Mouse (Mus musculus) myocyte (in vitro differentiated cells): Measurements from ENCODE around the gene Ehbp1. TPM values are rescaled to one million over a fixed set of nuclear protein-coding genes. Genes with fewer than 3 reads are reported as not detected.
A peak's percentile ranks its signal among the peaks of the same experiment; 100 is the strongest.

Source experiments
- H3K27me3 ChIP-seq: one replicate; pipeline ENCODE4 v1.6.1; 2011; ENCODE audit not compliant: control insufficient read depth, insufficient read depth, insufficient read length
- H3K36me3 ChIP-seq: one replicate; pipeline ENCODE4 v1.6.1; 2011; ENCODE audit not compliant: control insufficient read depth, insufficient read depth
- H3K4me2 ChIP-seq: one replicate; pipeline ENCODE4 v1.6.1; 2011; ENCODE audit warnings: low read depth, control low read depth
- H3K4me3 ChIP-seq: one replicate; pipeline ENCODE4 v1.5.1; 2011; ENCODE audit warnings: mild to moderate bottlenecking, control low read depth, moderate library complexity
- H3K79me2 ChIP-seq: one replicate; pipeline ENCODE4 v1.6.1; 2011; ENCODE audit not compliant: control insufficient read depth, insufficient read depth
- H3ac ChIP-seq: one replicate; pipeline ENCODE4 v1.6.1; 2011; ENCODE audit not compliant: control insufficient read depth, insufficient read length
- CEBPB ChIP-seq: IDR thresholded peaks from 2 replicates; pipeline ENCODE4 v1.6.1; 2011; ENCODE audit warnings: mild to moderate bottlenecking, moderate library complexity; ENCODE audit not compliant: poor library complexity, insufficient read depth, severe bottlenecking
- E2F4 ChIP-seq: IDR thresholded peaks from one replicate; pipeline ENCODE4 v1.6.1; 2011; ENCODE audit warnings: mild to moderate bottlenecking, control low read depth, moderate library complexity; ENCODE audit not compliant: insufficient read depth
- MAX ChIP-seq: IDR thresholded peaks from one replicate; pipeline ENCODE4 v1.6.1; 2011; ENCODE audit warnings: low read depth, mild to moderate bottlenecking, control low read depth
- MYOD1 ChIP-seq, 3 experiments: IDR thresholded peaks; one replicate each; pipeline ENCODE4 v1.6.1; 2011; ENCODE audit warnings: control low read depth in 2 of 3, low read depth in 2 of 3, mild to moderate bottlenecking in 2 of 3, moderate library complexity in 1 of 3; ENCODE audit not compliant: insufficient read length in 2 of 3, control insufficient read depth in 1 of 3
- MYOG ChIP-seq, 3 experiments: IDR thresholded peaks; one replicate each; pipeline ENCODE4 v1.6.1; 2011; ENCODE audit warnings: control low read depth in 2 of 3, low read depth in 2 of 3, mild to moderate bottlenecking in 2 of 3; ENCODE audit not compliant: insufficient read length in 2 of 3, control insufficient read depth in 1 of 3, insufficient read depth in 1 of 3
- POLR2A ChIP-seq: IDR thresholded peaks from one replicate; pipeline ENCODE4 v1.6.1; 2011; ENCODE audit warnings: low read depth, mild to moderate bottlenecking, control low read depth, moderate library complexity; ENCODE audit not compliant: insufficient read length
- POLR2AphosphoS2 ChIP-seq: IDR thresholded peaks from one replicate; pipeline ENCODE4 v1.6.1; 2011; ENCODE audit warnings: low read depth, control low read depth; ENCODE audit not compliant: insufficient read length
- REST ChIP-seq: IDR thresholded peaks from one replicate; pipeline ENCODE4 v1.6.1; 2011; ENCODE audit warnings: mild to moderate bottlenecking, control low read depth, moderate library complexity; ENCODE audit not compliant: insufficient read depth, insufficient read length
- SRF ChIP-seq: IDR thresholded peaks from one replicate; pipeline ENCODE4 v1.6.1; 2011; ENCODE audit warnings: low read depth; ENCODE audit not compliant: control insufficient read depth, insufficient read length
- TCF12 ChIP-seq: IDR thresholded peaks from one replicate; pipeline ENCODE4 v1.6.1; 2011; ENCODE audit warnings: mild to moderate bottlenecking, control low read depth; ENCODE audit not compliant: poor library complexity, insufficient read depth, severe bottlenecking
- TCF3 ChIP-seq: IDR thresholded peaks from one replicate; pipeline ENCODE4 v1.6.1; 2011; ENCODE audit warnings: low read depth, control low read depth; ENCODE audit not compliant: insufficient read length
- USF1 ChIP-seq: IDR thresholded peaks from one replicate; pipeline ENCODE4 v1.6.1; 2011; ENCODE audit warnings: low read depth, mild to moderate bottlenecking, control low read depth, moderate library complexity
- polyA plus RNA-seq: library from polyadenylated mRNA; unstranded; fragments of >200 nt; fragmentation: generic; extraction: Trizol; gene quantifications from one replicate; pipeline ENCODE4 v1.2.1, GENCODE M21; 2012; ENCODE audit warnings: missing spikeins

Ehbp1 gene
- polyA plus RNA-seq, 1 experiment: 4.0 TPM

DNA sequence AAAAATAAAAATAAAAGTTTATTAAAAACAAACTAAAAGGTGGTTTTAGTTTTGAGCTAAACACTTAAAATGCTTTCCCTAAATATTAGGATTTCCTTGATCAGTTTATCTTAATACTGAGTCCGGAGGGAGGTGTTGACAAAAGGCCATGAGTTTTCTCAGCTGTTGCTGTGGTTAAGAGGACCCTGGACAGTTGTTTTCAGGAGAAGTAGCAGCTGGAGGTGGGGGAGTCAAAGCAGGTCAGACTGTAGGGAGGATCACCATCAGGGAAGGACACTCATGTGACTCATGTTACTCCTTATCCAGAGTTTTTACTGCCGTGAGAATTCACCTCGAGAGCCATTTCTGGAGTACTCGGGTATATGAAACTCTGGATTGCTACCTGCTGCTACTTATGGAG, 280.4 kb downstream of the Ehbp1 start:
- Histone ChIP-seq H3K4me3 (no peak overlapping the region), H3ac (no peak overlapping the region), H3K4me2 (peak overlapping the region; percentile 14), H3K79me2 (no peaks in the 10 kb centered on the region), H3K36me3 (no peaks in the 10 kb centered on the region), H3K27me3 (no peaks in the 10 kb centered on the region)
- TF ChIP-seq CEBPB: no peak
- TF ChIP-seq USF1: peak; percentile 21
- TF ChIP-seq POLR2A: no peak
- no peak for TF ChIP-seq REST
- TF ChIP-seq E2F4: no peak
- peak; percentile 92 for TF ChIP-seq TCF12
- peak; percentile 9 to 87 (median 64) for TF ChIP-seq MYOG (IDR thresholded peaks at IDR 0.05; ENCODE audit: control insufficient read depth in 1 of 3, insufficient read depth in 1 of 3, insufficient read length in 2 of 3, low read depth in 2 of 3)
- TF ChIP-seq MYOD1 (IDR thresholded peaks at IDR 0.05; ENCODE audit: control insufficient read depth in 1 of 3, insufficient read length in 2 of 3, low read depth in 2 of 3): peak; percentile 54 to 90 (median 88)
- no peak for TF ChIP-seq TCF3

- no peak for TF ChIP-seq CEBPB
- no peak for TF ChIP-seq USF1
- TF ChIP-seq TCF3: no peak
- TF ChIP-seq POLR2A: no peak
- TF ChIP-seq TCF12: no peak
- TF ChIP-seq MAX: no peak
- no peak for TF ChIP-seq MYOG (IDR thresholded peaks at IDR 0.05; ENCODE audit: control insufficient read depth in 1 of 3, insufficient read depth in 1 of 3, insufficient read length in 2 of 3, low read depth in 2 of 3)
- no peak for TF ChIP-seq REST
- no peak for TF ChIP-seq SRF
- TF ChIP-seq MYOD1 (IDR thresholded peaks at IDR 0.05; ENCODE audit: control insufficient read depth in 1 of 3, insufficient read length in 2 of 3, low read depth in 2 of 3): no peak
- TF ChIP-seq E2F4: no peak
- TF ChIP-seq POLR2AphosphoS2: no peak
- Histone ChIP-seq H3K79me2 (no peaks in the 10 kb centered on the region), H3K27me3 (no peaks in the 10 kb centered on the region), H3K4me3 (no peak overlapping the region), H3K4me2 (no peak overlapping the region), H3ac (no peak overlapping the region), H3K36me3 (peaks cover 3% of the 10 kb centered on the region)
These were observed 284.6 kb downstream of the Ehbp1 start for GRCm38 (mm10) chr11:22057538-22057937.

GRCm38 (mm10) chr11:22055908-22056307, 286.2 kb downstream of the Ehbp1 start:
- H3K4me3 ChIP-seq: no peak overlapping the region
- no peak overlapping the region for H3ac ChIP-seq
- H3K27me3 ChIP-seq: no peaks in the 10 kb centered on the region
- H3K4me2 ChIP-seq: no peak overlapping the region
- TF ChIP-seq REST (no peak), MYOG (IDR thresholded peaks at IDR 0.05; ENCODE audit: control insufficient read depth in 1 of 3, insufficient read depth in 1 of 3, insufficient read length in 2 of 3, low read depth in 2 of 3) (no peak)
- no peaks in the 10 kb centered on the region for H3K79me2 ChIP-seq
- peaks cover 4% of the 10 kb centered on the region for H3K36me3 ChIP-seq

GRCm38 (mm10) chr11:22053034-22053668, 288.9 kb downstream of the Ehbp1 start:
- Histone ChIP-seq H3K27me3 (no peaks in the 10 kb centered on the region), H3K79me2 (no peaks in the 10 kb centered on the region), H3ac (no peak overlapping the region), H3K4me3 (no peak overlapping the region), H3K4me2 (no peak overlapping the region), H3K36me3 (peaks cover 6% of the 10 kb centered on the region)
- no peak for TF ChIP-seq REST
- no peak for TF ChIP-seq E2F4
- no peak for TF ChIP-seq TCF3
- TF ChIP-seq CEBPB: no peak
- TF ChIP-seq POLR2A: no peak
- TF ChIP-seq MAX: no peak
- no peak for TF ChIP-seq SRF
- TF ChIP-seq USF1: no peak
- TF ChIP-seq POLR2AphosphoS2: no peak
- TF ChIP-seq TCF12: no peak
- no peak for TF ChIP-seq MYOG (IDR thresholded peaks at IDR 0.05; ENCODE audit: control insufficient read depth in 1 of 3, insufficient read depth in 1 of 3, insufficient read length in 2 of 3, low read depth in 2 of 3)
- no peak for TF ChIP-seq MYOD1 (IDR thresholded peaks at IDR 0.05; ENCODE audit: control insufficient read depth in 1 of 3, insufficient read length in 2 of 3, low read depth in 2 of 3)

DNA sequence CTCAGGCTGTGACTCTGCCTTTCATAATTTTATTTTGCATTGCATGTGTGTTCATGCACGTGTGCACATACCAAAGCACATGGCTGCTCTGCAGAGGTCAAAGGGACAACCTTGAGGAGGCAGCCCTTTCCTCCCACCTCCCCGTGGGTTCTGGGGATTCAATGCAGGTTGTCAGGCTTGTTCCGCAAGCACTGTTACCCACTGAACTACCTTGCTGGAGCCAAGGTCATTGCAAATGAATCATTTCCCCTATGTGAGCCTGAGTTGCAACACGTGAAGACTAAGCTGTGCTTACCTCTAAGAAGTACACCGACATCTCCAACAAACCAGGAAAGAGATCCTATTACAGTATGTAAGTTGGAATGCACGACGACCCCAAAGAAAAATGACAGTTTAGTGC, 291.2 kb downstream of the Ehbp1 start:
- Histone ChIP-seq H3ac (no peak overlapping the region), H3K27me3 (no peaks in the 10 kb centered on the region), H3K36me3 (peaks cover 6% of the 10 kb centered on the region), H3K4me3 (no peak overlapping the region), H3K4me2 (no peak overlapping the region), H3K79me2 (no peaks in the 10 kb centered on the region)
- no peak for TF ChIP-seq USF1
- TF ChIP-seq TCF3: no peak
- no peak for TF ChIP-seq REST
- TF ChIP-seq MAX: no peak
- no peak for TF ChIP-seq TCF12
- no peak for TF ChIP-seq MYOD1 (IDR thresholded peaks at IDR 0.05; ENCODE audit: control insufficient read depth in 1 of 3, insufficient read length in 2 of 3, low read depth in 2 of 3)
- no peak for TF ChIP-seq POLR2AphosphoS2
- no peak for TF ChIP-seq E2F4
- TF ChIP-seq POLR2A: no peak
